Mouse (Mus musculus) bone marrow macrophage, adult 2 months (primary cell): ENCODE measurements around the gene Ctnnd1.

Experiments used
- CTCF ChIP-seq: IDR thresholded peaks from 2 replicates; pipeline ENCODE4 v1.5.1; 2012; ENCODE audit warnings: low read depth, mild to moderate bottlenecking, low read length, moderate library complexity
- POLR2A ChIP-seq: IDR thresholded peaks from 2 replicates; pipeline ENCODE4 v1.6.1; 2012; ENCODE audit warnings: mild to moderate bottlenecking, low read depth, low read length, borderline replicate concordance

DNA sequence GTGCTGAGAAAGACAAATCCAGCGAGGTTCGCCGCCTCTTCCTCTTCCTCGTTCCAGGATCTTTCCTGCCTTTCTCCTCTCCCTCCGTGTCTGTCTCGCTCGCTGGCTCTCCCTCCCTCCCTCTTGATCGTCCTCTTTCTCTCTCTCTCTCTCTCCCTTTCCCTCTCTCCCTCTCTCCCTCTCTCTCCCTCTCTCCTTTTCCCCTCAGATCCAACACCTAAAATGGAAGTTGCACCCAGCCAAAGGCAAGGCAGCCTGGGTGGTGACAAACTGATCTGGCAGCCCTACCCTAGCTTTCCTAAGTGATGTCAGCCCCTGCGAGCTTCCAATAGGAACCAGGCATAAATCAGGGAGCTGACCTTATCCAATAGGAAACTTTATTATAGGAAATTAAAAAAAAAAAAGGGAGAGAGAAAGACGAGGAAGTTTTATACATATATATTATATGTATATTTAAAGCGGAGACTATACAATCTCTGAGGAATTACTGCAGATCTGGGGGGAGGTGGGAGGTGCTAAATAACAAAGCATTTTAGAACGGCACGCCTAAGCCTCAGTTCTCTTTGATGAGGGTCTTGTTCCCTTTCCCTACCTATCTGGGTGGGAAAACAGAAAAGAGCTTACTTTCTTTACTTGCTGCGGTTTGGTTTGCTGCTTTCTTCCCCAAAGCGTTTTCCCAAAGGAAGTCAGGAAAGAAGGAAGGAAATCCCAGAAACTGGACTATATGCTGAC is at the start of gene Ctnnd1:
- TF ChIP-seq CTCF, result no peak
- TF ChIP-seq POLR2A, result peak; percentile 47; the same call in 1 of the 2 replicates
